Mouse (Mus musculus): ENCODE data around the gene Rgs9. TPM values are rescaled to one million over a fixed set of nuclear protein-coding genes. Genes with fewer than 3 reads are reported as not detected.
A peak's percentile ranks its signal among the peaks of the same experiment; 100 is the strongest.

Rgs9 gene
- polyA plus RNA-seq, 1 experiment, result 19.7 TPM

DNA sequence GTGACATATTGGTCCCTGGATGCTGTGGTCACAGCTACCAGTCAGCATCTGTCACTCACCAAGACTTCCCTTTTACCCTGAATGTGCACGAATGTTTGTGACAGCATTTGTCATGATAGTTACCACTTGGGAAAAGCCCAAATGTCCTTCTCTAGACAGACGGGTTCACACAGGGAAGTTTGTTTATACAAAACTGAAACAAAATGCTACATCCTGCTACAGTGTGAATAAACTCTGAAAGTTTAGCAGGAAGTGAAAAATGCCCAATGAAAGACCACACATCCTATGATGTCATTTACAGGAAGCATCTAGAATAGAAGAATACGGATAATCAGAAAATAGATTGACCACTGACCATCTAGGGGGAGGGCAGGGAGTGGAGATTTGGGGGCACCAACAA is 51.0 kb downstream of the Rgs9 start:
- no peak for DNase-seq (ENCODE audit: extremely low spot score in 1 of 2, low spot score in 1 of 2)

DNA sequence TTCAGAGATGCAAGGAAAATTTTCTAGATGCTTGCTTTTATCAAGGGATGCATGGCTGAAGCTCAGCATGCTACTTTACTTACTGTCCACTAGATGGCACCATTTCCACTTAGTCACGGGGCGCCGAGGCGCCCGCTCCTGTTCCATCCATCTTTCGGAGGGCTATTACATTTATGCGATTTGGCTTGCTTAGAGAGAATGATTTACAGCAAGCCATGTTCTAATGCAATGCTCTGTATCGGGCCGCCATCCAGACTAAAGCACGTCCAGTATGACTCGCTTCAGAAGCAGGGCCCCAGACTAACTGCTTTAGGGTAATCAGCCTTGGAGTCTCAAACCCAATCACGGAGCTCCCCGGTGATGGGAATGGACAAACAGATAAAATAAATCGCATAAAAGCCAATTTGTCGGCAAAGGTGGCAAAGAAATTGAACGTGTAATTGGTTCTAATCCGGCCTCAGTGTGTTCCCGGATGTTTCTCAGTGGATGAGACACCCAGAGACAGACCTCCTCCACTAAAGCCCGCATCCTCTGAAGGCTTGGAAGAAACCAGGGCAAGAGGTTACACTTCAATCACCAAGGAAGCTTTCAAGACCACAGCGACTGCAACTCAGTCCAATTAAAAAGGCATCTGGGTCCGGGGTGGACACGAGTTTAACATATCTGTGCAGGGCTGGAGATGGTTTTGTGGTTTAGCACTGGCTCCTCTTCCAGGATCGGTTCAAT is 53.1 kb downstream of the Rgs9 start:
- peak in 1 of 2 experiments; percentile 61 for DNase-seq (ENCODE audit: extremely low spot score in 1 of 2, low spot score in 1 of 2)

DNA sequence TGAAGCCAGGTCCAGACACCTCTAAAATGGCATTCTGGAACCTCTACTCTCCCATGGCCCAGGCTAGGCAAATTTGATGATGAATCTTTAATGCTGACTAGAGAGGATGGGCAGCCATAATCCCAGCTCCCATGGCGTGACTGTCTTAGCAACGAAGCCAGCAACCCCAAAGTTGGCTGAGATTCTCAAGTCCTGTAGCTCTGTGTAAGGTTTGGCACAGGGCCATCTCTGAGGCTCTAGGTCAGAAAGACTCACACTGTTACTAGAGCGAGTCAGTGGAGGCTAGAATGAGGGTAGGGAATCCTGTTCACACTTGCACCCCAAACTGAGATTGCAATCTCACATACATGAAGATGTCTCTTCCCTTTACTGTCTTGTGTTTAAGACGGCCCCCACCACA is 57.8 kb downstream of the Rgs9 start:
- no peak for DNase-seq (ENCODE audit: extremely low spot score in 1 of 2, low spot score in 1 of 2)

DNA sequence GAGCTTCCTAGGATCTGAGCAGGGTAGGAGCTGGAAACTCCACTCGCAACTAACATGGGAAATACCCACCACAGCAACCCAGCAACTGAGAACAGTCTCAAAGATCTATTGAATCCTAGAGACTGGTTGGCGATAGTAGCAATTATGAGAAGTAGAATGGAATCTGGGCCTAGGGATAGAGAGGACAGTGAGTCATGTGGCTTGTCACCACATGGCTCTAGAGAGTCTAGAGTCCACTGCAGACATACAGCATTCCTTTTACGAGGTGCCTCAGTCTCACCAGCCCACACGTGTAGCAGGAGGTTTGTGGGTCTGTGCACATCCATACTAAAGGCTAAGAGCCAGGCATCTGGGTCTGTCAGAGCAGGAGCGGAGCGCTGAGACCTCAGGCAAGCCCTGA is 59.3 kb downstream of the Rgs9 start:
- DNase-seq (ENCODE audit: extremely low spot score in 1 of 2, low spot score in 1 of 2), result no peak

DNA sequence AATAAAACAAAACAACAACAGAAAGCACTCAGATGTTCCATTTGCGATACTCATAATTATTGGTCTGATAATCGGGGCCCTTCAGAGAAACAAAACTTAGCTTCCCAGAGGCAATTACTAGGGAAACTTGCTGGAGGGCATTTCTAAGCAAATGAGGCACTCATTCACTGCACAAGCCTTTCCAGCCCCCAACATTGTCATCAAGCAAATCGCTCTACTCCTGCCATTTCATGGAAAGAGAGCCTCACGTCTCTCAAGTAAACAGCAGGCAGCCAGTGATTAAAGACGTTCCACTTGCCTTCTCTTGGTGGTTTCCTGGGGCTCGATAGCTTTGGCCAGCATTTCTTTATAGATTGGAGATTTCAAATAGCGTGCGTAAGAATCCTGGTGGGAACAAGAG is 60.1 kb downstream of the Rgs9 start:
- no peak for DNase-seq (ENCODE audit: extremely low spot score in 1 of 2, low spot score in 1 of 2)

DNA sequence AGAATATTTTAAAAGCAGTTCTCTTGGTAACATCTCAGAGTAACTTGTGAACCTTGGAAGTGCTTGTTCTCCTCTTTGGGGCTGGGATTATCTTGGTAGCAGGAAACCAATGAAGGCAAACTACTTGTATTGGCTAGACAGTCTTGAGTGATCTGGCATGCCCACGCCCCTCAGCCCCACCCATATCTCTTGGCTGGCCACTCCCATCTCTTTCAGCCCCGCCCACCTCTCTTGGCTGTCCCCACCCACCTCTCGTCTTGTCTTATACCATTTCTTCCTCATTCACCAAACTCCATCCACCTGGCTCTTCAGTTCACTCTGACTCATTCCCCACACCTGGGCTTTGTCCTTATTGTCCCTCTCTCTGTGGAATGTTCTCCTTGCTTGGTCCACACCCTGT is 64.3 kb downstream of the Rgs9 start:
- DNase-seq (ENCODE audit: extremely low spot score in 1 of 2, low spot score in 1 of 2), result no peak

DNA sequence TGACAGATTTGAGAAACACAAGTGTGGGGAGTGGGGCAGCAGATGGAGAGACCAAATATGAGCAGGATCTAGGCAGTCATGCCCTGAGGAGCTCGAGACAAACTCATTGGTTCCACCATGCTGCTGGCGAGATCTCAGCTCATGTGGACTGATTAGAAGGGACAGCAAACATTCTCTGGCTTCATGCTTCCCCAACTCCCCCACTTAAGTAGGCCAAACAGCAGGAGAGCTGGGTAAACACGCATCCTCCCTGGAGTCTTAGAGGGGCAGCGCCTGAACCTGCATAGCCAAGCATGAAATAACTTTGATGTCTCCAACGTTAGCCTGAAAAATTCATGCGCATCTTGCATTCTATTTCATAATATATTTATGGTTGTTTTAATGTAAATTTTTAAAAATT is 65.1 kb downstream of the Rgs9 start:
- DNase-seq (ENCODE audit: extremely low spot score in 1 of 2, low spot score in 1 of 2), result no peak

DNA sequence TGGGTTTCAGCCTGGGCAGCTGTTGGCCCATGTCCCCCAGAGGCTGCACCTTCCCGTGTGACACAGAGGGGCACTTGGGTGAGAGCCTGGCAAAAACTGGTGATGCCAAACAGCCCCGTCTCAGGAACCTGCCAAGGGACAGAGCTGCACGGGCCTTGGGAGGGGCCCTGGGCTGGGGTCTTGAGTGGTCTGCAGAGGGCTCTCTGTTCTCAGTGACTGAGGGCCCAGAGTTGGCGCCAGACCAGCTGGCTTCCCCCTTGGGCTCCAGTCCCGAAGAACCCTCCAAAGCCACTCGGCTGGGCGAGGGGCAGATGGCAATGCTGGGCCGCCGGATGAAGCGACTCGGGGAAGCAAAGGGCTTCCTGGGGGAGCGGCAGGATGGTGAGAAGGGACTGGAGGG is 70.8 kb downstream of the Rgs9 start:
- DNase-seq (ENCODE audit: extremely low spot score in 1 of 2, low spot score in 1 of 2), result no peak

DNA sequence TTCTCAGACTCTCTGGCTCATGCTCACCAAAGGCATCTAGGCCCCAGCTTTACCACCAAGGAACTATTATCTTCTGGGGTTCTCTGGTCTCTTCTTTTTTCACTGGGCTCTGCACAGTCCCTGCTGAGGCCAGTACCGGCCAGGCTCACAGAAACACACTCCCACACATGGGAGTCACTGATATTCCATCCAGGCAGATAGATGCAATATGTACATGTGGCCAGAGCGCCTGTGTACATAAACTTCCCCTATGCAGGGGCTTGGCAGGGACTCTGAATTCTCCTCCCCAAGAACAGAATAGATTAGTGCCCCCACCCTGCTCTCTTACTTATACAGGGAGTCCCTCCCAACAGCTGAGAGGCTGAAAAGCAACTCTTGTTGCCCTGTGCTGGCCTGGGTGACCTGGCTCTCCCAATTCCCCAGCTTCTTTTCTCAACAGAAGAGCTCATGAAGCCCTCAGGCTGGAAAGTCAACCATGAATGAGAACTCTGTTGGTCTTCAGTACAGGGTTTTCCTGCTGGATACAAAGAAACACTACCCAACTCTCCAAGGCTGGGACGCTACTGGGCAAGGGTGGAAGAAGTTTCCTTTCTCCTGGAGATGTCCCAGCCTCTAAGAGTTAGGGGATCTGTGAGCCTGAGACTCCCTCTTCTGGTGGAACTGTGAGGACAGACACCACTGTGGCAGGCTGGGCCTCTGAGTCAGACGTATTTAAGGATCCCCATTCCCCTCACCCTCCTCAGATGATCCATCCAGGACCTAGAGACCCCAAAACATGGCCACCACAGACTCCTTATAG is 76.5 kb downstream of the Rgs9 start:
- DNase-seq (ENCODE audit: extremely low spot score in 1 of 2, low spot score in 1 of 2), result peak in 1 of 2 experiments; percentile 47

DNA sequence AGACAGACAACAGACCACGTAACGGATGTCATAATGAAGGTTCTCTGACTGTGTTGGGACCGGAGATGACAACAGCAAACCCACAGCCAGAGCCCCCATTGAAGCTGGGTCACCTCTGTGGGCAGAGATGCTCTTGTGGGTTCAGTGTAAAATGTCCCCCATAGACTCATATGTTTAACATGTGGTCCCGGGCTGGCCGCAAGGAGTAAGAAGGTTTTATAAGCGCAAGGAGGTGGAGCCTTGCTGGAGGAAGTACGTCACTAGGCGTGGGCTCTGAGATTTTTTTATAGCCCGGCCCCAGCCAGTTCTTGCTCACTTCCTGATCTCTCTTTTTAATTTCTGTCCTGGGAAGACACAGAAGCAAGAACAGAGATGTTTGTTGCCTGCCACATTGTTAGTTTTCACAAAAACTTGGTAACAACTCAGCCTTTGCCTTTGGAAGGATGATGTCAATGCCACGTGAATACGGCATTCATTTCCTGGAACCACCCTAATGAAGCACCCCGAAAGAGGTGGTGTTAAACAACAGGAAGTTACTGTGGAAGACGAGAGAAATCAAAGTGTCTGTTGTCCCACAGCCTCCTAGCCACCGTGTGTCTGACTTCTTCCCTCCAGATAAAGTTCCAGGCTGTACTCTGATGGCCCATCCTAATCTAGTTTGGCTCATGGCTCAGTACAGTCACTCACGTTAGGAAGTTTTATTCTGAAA is 79.1 kb downstream of the Rgs9 start:
- DNase-seq (ENCODE audit: extremely low spot score in 1 of 2, low spot score in 1 of 2), result no peak

DNA sequence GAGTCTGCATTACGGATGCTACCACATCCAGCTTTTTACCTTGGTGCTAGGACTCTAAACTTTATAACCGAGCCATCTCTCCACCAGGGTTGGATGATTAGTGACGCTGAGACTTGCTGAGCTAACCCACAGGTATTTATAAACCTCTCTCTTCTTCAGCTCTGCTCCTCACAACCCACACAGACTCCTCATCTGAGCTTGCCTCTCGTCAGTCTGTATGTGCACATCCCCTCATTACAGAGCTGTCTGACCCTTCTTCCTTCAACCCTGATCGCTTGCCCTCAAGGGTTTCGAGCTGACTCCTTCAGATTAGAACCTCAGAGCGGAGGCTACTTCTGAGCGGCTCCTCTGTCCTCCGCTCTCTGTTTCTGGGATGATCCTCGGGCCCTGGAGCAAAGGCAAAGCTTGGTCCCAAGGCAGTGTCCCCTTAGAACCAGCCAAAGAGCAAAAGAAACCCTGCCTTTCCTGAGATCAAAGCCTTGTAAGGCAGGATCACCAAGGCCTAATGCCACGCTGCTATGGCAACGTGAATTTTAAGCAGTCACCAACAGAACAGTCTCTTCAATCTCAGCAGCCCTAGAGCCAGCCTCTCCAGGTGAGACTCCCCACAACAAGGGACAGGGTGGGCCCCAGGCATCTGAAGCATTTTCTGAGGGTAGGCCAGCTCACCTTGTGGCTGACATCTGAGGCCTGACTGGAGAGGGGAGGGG is 79.9 kb downstream of the Rgs9 start:
- DNase-seq (ENCODE audit: extremely low spot score in 1 of 2, low spot score in 1 of 2), result peak in 1 of 2 experiments; percentile 23

DNA sequence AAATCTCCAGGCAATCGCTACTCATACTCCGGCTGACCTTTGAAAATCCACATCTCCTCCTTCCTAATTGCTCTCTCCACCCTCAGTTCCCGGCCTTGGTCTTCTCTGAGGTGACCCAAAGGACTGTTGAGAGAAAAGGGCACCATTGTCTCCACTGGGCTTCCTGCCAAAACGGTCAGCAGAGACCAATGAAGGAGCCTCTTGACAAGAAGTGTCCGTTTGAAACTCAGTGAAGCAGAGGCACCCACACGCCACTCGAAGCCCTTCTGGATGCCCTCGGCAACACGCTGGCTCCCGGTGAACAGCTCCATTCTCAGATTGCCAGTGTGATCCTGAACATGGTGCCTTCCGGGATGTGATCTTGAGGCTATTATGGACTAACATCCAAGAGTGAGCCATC is 87.2 kb downstream of the Rgs9 start:
- no peak for DNase-seq (ENCODE audit: extremely low spot score in 1 of 2, low spot score in 1 of 2)

DNA sequence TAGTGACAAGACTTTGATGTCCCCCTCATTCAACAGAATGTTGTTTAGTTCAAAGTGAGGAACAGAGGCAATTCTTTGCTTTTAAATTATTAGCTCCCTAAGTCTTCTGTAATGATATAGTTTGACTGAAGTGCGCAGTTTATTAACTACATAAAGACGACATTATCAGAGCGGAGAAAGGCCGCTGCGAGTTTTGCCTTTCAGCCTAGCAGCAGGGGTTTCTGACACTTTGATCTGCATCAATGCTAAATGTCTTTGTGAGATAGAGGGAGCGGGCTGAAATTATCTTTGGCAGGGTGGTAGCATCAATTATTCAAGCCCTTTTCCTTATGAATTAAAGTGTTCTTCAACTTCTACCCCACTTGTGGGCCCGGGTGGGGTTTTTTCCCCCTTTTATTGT is 87.6 kb downstream of the Rgs9 start:
- no peak for DNase-seq (ENCODE audit: extremely low spot score in 1 of 2, low spot score in 1 of 2)

DNA sequence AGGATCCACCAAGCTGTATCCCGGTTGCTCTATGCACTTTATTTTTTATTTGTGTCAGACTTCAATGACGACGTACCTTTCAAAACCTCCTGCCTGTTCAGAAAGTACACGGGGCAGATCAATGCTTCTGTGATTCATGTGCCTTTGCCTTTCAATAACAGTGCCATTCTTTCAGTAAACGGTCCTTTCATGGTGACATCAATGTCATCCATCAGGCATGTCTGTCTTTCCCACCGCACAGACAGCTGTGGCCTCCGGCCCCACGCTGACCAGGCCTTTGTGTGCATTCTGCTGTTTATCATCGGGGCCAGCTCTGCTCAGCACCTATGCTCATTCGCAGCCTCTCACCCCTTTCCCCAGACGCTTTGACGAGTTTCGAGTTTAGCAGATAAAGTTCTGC is 91.2 kb downstream of the Rgs9 start:
- DNase-seq (ENCODE audit: extremely low spot score in 1 of 2, low spot score in 1 of 2), result no peak

DNA sequence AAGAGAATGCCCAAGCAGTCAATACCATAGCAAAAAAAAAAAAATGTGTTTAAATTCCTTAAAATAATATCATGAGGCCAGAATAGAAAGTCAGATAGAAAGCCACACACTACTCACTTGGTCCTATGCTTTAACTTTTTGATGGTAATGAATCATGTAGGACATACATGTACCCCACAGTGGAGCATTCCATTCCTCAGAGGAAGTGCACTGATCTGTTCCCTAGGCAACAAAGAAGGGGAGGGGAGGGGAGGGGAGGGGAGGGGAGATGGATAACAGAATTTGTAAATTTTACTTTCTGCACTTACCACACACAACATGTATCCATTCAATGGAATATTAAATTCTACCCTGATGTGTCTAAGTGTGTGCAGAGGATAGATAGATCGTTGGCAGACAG is 91.9 kb downstream of the Rgs9 start:
- DNase-seq (ENCODE audit: extremely low spot score in 1 of 2, low spot score in 1 of 2), result no peak

DNA sequence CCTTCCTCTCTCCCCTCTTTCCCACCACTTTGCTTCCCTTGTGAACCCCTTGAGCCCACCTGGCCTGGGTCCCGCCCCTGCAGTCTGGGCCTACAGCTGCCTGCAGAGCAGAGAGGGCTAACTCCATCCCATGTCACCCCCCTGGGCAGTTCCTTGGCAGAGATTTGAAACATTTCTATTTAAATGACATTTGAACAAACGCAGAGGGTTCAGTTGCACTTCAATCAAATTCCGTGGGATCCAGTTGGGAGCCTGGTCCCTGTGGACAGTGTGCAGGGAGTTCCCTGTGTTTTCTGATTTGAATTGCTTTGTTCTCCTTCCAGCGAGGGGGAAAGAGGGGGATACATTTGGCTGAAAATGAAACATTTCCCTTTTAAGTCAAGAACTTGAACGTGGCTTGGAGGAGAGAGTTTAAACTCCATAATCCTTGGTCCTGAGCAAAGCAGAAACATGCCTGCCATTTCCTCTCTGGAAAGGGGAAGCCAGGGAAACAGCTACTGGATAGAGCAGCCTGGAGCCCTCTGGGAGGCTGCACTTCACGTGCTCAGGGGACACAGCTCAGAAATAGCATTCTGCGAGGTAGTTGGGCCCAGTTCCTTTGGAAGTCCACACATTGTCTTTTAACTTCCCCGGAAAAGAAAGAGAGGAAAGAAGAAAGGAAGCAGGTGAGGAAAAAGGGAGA is 98.2 kb downstream of the Rgs9 start:
- DNase-seq (ENCODE audit: extremely low spot score in 1 of 2, low spot score in 1 of 2), result no peak

DNA sequence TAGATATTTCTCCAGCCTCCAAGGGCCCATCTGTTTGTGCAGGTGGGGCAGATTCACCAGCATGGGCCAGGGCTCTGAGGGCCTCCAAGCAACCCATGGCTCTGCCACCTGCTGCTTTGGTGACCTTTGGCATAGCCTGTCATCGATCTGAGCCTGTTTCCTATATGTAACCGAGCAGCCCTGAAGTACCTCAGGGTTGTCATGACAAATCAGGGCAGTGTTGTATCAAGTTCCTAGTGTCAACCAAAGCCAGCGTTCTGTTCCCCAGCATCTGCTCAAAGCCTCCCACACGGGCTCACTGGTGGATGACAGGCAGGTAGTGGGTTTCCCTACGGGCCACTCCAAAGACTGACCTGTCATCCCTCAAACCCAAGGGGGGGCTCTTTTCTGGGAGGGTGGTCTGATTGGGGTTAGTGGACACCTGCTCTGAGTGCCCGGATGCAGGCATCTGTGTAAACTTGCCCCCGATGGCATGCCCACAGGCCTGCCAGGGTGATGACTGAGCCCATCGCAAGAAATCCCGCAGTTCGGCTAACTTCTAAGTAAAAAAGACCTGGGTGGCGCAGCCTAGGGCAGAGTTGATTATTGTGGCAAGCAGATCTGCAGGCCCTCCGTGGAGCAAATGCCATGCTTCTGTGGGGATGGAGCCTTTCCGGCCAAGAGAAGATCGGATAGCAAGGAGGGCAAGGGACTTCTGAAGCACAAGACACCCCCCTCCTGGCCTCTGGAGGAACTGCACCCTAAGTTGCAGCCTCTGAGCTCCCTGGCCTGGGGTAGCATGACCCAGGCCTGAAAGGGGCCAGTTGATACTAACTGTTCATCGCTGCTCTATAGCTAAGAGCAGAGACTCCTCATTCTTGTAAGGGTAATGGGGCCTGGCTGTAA is 105.0 kb downstream of the Rgs9 start:
- peak; percentile 34 to 85 for DNase-seq (ENCODE audit: extremely low spot score in 1 of 2, low spot score in 1 of 2)

DNA sequence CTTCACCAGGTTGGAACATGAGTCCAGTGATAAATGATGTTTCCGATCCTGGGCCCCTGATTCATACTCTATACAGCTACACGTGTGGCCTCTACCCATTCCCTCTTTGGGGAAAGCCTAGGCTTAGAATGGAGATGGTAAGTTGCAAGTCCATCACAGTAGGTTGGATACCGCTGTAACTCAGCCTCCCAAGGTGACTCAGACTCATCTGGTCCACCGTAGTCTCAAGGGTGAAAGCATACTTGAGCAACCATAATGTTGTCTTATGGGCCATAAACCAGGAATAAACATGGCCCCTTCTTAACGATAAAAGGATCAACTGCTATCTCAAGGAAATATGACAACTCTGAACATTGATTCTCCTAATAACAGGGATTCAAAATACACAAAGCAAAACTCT is 109.7 kb downstream of the Rgs9 start:
- no peak for DNase-seq (ENCODE audit: extremely low spot score in 1 of 2, low spot score in 1 of 2)

DNA sequence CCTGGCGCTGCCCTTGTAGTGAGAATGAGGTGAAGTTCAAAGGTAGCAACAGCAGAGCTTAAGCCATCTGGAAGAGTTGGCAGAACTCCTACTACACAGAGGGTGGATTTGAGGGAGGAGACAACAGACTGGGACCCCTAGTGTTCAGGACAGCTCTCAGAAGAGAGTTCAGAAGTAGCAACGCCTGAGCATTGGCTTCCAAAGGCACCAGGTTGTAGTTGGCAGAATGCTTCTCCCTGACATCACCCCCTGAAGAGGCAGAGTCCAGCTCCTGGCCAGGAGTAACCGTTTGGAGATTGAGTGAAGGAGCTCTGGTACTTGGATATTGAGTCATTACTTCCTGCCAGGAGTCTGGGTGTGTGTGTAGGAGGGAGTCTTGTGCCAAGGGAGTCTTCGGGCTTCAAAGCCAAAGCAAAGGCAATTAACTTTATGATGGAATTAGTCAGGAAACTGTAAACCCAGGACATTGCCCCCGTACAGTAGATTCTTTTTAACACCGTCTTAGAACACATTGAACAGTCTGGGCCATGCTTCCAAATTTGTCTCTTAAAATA is 110.2 kb downstream of the Rgs9 start:
- no peak for DNase-seq (ENCODE audit: extremely low spot score in 1 of 2, low spot score in 1 of 2)

All from frontal cortex, adult 2 months (tissue).